Mouse (Mus musculus) limb, embryonic 15.5 days (tissue): ENCODE measurements around the gene Glmp. TPM values are rescaled to one million over a fixed set of nuclear protein-coding genes. Genes with fewer than 3 reads are reported as not detected.

ENCODE experiments used
- ATAC-seq: fragments of 200-750 bp; cut with Nextera tagmentation; 2 replicates; pipeline ENCODE4 v1.8.0; 2017; ENCODE audit warnings: low read depth, moderate TSS enrichment; ENCODE audit not compliant: insufficient number of reproducible peaks, low FRiP score, low TSS enrichment
- H3K27ac ChIP-seq: fragments of 300-500 bp; sonication (generic); 2 replicates; pipeline ENCODE4 v1.5.1; 2015; ENCODE audit warnings: moderate library complexity, mild to moderate bottlenecking, inconsistent platforms
- H3K27me3 ChIP-seq: fragments of 300-500 bp; sonication (generic); 2 replicates; pipeline ENCODE4 v1.6.1; 2015; ENCODE audit warnings: inconsistent platforms
- H3K36me3 ChIP-seq: fragments of 300-500 bp; sonication (generic); 2 replicates; pipeline ENCODE4 v1.6.1; 2015; ENCODE audit warnings: inconsistent platforms
- H3K4me1 ChIP-seq: fragments of 300-500 bp; sonication (generic); 2 replicates; pipeline ENCODE4 v1.6.1; 2015; ENCODE audit warnings: inconsistent platforms
- H3K4me2 ChIP-seq: fragments of 300-500 bp; sonication (generic); 2 replicates; pipeline ENCODE4 v1.6.1; 2015; ENCODE audit warnings: mild to moderate bottlenecking, inconsistent platforms
- H3K4me3 ChIP-seq: fragments of 300-500 bp; sonication (generic); 2 replicates; pipeline ENCODE4 v1.5.1; 2015; ENCODE audit warnings: mild to moderate bottlenecking, inconsistent platforms
- H3K9ac ChIP-seq: fragments of 300-500 bp; sonication (generic); 2 replicates; pipeline ENCODE4 v1.6.1; 2015; ENCODE audit warnings: inconsistent platforms
- H3K9me3 ChIP-seq: fragments of 300-500 bp; sonication (generic); 2 replicates; pipeline ENCODE4 v1.6.1; 2016; ENCODE audit warnings: inconsistent platforms
- WGBS: fragments of 180-500 bp; shearing (Covaris S2); methylation state at CpG from one replicate; pipeline ENCODE4 v1.1.7; 2015; 5-methylcytosine and 5-hydroxymethylcytosine counted together
- polyA plus RNA-seq: library from polyadenylated mRNA; unstranded; fragments of >200 nt; fragmentation: Nextera tagmentation; extraction: Ambion mirVana; gene quantifications from 2 replicates; pipeline ENCODE4 v1.2.1, GENCODE M21; 2015

Glmp gene
- polyA plus RNA-seq, 1 experiment from 2014 or later, result 199 TPM

DNA sequence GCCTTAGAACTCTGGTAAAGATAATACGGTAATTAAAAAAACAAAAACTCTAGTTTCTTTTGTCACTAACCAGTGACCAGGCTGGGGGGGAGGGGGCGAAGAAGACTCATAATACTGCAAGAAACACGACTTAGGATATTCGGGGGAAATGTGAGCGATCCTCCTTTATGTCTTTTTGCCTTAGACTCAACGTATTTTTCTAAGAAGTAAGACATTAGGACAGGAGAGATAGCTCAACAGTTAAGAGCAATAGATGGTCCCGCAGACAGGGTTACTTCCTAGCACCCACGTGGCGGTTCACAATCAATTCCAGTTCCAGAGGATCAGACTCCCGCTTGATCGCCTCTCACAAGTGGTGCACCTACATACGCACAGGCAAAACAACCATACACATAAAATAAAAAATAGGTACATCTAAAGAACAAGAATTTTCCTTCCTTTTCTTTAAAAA lies 28.7 kb upstream of the Glmp start:
- no peak for ATAC-seq
- Histone ChIP-seq H3K9ac (peak overlapping the region; percentile 54), H3K4me2 (peak overlapping the region; percentile 56), H3K27ac (peak overlapping the region; percentile 94), H3K27me3 (no peaks in the 10 kb centered on the region), H3K4me1 (peaks cover 11% of the 10 kb centered on the region), H3K9me3 (no peaks in the 10 kb centered on the region), H3K36me3 (peaks cover 19% of the 10 kb centered on the region), H3K4me3 (peak overlapping the region; percentile 70)
- 2% methylated on average over 12 of the region's 12 CpGs for WGBS

DNA sequence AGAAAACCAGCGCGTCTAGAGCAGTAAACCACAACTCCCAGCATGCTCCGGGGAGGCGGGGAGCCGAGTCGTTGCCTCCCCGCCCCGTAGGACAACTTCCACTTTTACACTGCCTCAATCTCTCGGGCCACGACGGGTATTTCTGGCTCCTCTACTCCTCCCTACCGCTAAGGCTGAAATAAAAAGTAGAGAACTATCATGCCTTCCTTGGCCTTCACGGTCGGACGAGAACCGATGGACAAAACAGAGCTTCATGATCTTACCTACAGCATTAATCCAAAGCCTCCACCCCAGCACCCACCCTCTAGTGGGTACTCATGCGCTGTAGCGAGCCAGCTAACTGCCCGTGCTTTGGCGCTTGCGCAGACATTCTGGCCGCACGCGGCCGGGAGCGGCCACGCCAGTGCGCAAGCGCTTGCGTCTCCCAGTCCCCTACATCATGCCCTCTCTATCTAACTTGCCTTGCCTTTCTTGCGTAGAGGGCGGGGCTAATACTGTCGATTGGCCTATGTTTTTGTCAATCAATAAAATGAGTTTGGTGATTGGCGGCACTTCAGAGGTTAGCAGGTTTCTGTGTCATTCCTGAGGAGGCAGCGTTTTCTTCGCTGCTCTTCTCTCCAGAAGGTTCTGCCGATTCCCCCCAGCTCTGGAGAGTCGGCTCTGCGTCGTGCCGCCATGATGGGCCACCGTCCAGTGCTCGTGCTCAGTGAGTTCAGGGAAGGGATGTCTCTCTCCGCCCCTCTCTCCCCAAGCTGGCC lies 28.1 kb upstream of the Glmp start, which contains the start of the genes Tsacc and Cct3:
TSS of gene Tsacc (minus strand) at position 439 of the 758 bp plus-strand sequence.
TSS of gene Cct3 (plus strand) at position 556 of the 758 bp plus-strand sequence.
- Histone ChIP-seq H3K27me3 (no peaks in the 10 kb centered on the region), H3K9ac (peak within 1 kb of the TSS; percentile 80), H3K4me1 (peaks cover 11% of the 10 kb centered on the region), H3K36me3 (peaks cover 25% of the 10 kb centered on the region), H3K27ac (peak within 1 kb of the TSS; percentile 94), H3K4me2 (peak within 1 kb of the TSS; percentile 64), H3K4me3 (peak within 1 kb of the TSS; percentile 70), H3K9me3 (no peaks in the 10 kb centered on the region)
- WGBS, result under 1% methylated on average over 44 of the region's 44 CpGs
- ATAC-seq, result peak; percentile 99

DNA sequence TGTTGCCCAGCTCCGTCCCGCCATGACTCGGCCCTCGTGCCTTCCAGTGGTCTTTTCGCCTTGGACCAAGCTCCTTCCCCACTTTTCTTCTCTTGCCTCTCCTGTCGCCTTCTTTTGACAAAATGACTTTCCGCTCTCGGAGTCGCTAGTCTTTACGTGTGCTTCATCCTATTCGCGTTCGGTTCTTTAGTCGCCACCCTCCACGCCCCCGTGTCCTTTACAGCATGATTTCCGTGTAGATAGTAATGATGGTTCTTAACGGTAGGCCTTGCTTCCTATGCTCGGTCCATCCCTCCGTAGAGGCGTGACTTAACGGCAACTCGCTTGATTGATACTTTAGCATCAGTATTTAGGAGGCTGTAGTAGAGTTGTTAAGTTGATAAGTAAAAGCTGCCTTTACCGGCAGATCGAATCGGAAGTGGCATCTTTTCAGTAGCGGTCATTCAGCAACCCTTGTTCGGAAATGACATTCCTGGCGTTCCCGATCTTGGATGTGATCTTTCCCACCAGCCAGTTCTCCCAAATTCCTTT lies 27.4 kb upstream of the Glmp start:
- H3K4me1 ChIP-seq, result peaks cover 11% of the 10 kb centered on the region
- no peaks in the 10 kb centered on the region for H3K27me3 ChIP-seq
- H3K9ac ChIP-seq, result peak overlapping the region; percentile 80
- H3K27ac ChIP-seq, result peak overlapping the region; percentile 93
- H3K4me2 ChIP-seq, result peak overlapping the region; percentile 64
- under 1% methylated on average over 30 of the region's 30 CpGs for WGBS
- ATAC-seq, result no peak
- peak overlapping the region; percentile 70 for H3K4me3 ChIP-seq
- no peaks in the 10 kb centered on the region for H3K9me3 ChIP-seq
- H3K36me3 ChIP-seq, result peaks cover 31% of the 10 kb centered on the region

DNA sequence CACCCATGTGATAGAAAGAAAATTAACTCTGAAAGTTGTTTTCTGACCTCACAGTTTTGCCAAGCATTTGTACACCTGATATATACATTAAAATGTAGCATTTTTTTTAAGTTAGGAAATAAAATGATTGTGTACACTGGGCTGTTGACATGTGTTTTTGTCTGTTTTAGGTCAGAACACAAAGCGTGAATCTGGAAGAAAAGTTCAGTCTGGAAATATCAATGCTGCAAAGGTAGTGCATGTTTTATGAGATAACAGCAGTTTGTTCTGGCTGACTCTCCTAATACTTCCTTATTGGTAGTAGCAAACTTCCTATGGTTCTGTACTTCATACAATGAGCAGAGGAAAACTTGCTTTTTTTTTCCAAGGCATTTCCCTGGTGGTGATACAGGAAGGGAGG lies 25.7 kb upstream of the Glmp start:
- WGBS, result 85% methylated on average over 1 of the region's 1 CpGs
- Histone ChIP-seq H3K36me3 (peaks cover 47% of the 10 kb centered on the region), H3K4me1 (peaks cover 11% of the 10 kb centered on the region)

DNA sequence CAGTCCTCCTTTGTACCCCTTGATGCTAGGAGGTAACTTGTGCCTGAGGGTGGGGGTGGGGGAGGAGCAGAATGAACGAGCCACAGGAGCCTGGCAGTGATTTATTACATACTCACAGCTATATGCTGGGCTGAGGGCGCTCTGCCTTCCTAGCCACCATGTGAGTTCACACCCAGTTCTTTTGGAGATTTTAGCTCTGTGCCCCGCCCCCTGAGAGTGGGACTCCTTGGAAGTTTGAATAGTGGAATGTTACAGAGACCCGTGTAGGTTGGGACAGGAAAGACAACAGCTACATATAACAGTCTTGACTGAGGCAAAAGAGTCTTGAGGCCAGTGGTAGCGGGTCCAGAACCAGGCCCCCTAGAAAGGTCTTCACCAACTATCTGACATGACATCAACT lies 4.1 kb downstream of the Glmp start:
- Histone ChIP-seq H3K27ac (no peak overlapping the region), H3K4me2 (no peak overlapping the region)
- WGBS, result 50% methylated on average over 5 of the region's 5 CpGs

More for the DNA sequence above, 25.7 kb upstream of the Glmp start:
- Histone ChIP-seq H3K27ac (no peak overlapping the region), H3K4me3 (no peak overlapping the region), H3K9ac (no peak overlapping the region), H3K4me2 (no peak overlapping the region), H3K9me3 (no peaks in the 10 kb centered on the region), H3K27me3 (no peaks in the 10 kb centered on the region)
- ATAC-seq, result no peak

DNA sequence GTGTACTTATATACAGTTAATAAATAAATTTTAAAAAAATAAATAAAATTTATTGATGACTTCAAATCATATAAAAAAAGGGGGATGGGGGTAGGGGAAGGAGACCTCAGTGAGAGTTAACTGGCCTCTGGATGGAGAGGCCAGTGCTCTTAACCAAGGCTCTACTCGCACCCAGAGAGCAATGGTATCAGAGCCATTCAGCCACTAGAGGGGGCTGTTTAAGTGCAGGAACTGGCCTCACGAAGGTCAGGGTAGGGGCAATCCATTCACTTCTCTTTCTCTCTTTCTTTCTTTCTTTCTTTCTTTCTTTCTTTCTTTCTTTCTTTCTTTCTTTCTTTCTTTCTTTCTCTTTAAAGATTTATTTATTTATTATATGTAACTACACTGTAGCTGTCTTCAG lies 6.5 kb downstream of the Glmp start:
- Histone ChIP-seq H3K4me1 (peaks cover 15% of the 10 kb centered on the region), H3K27me3 (no peaks in the 10 kb centered on the region), H3K9ac (no peak overlapping the region), H3K4me2 (no peak overlapping the region), H3K36me3 (peaks cover 33% of the 10 kb centered on the region), H3K27ac (no peak overlapping the region), H3K9me3 (no peaks in the 10 kb centered on the region), H3K4me3 (no peak overlapping the region)
- WGBS, result 32% methylated on average over 2 of the region's 2 CpGs
- no peak for ATAC-seq

More for the DNA sequence above, 4.1 kb downstream of the Glmp start:
- Histone ChIP-seq H3K36me3 (peaks cover 33% of the 10 kb centered on the region), H3K4me1 (peaks cover 14% of the 10 kb centered on the region), H3K9ac (no peak overlapping the region), H3K27me3 (no peaks in the 10 kb centered on the region), H3K4me3 (no peak overlapping the region), H3K9me3 (no peaks in the 10 kb centered on the region)
- ATAC-seq, result no peak

DNA sequence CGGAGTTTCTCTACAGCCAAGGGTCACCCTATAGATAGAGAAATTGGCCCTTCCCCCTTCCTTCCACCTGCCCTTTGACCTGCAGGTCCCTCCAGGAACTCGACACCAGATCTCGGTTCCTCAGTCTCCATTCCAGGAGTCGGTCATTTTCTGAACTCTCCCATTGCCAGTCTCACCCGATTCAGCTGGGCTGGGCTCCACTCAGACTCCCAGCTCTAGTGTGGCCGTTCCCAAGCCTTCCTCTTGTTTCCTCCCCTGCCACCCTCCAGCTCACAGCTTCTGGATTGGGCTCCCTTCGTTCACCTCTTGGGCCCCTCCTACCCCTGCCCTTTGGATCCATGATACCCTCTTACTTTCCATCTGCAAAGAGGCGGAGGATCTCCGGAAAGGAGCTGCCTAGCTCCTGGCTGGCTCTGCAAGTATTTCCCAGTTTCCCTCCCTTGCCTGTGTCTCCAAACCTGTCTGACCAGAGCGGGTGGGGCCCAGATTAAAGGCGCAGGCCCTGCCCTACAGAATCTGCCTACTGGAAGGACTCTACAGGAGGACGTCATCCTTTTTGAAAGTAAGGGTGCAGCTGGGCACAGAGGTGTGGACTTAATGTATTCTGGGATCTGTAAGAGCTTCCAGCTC lies 9.3 kb downstream of the Glmp start:
- peaks cover 28% of the 10 kb centered on the region for H3K4me1 ChIP-seq
- H3K36me3 ChIP-seq, result peaks cover 14% of the 10 kb centered on the region
- 0 out of 2 replicates have a peak overlapping the region, but pooled peaks have one; percentile 4 for H3K9ac ChIP-seq
- peak overlapping the region; percentile 27 for H3K4me3 ChIP-seq
- no peaks in the 10 kb centered on the region for H3K9me3 ChIP-seq
- 45% methylated on average over 12 of the region's 12 CpGs for WGBS
- no peak for ATAC-seq
- peak overlapping the region; percentile 12; the same call in 1 of the 2 replicates for H3K4me2 ChIP-seq
- H3K27ac ChIP-seq, result peak overlapping the region; percentile 59
- no peaks in the 10 kb centered on the region for H3K27me3 ChIP-seq

DNA sequence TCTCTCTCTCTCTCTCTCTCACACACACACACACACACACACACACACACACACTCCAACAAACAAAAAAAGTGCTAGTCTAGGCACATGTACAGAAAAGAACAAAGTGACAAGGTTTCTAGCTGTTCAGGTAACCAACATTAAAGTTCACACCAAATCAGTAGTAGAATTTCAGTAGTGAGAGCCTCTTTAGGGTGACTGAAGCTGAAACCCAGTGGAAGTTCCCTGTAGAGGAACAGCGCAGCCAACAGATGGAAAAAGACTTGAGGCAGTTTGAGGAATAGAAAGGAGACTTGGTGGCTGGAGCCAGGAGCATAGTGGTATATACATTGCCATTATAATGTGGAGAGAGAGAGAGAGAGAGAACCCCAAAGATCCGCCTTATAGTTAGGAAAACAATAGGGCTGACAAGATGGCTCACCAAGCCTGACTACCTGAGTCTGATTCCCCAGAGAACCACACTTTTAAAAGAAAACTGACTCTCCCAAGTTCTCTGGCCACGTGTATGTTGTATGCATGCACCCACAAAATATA lies 10.1 kb downstream of the Glmp start:
- Histone ChIP-seq H3K4me3 (peak overlapping the region; percentile 85), H3K9ac (peak overlapping the region; percentile 64), H3K36me3 (0 out of 2 replicates have a peak, but pooled peaks cover 7% of the 10 kb centered on the region), H3K4me2 (peak overlapping the region; percentile 66), H3K27me3 (no peaks in the 10 kb centered on the region), H3K9me3 (no peaks in the 10 kb centered on the region), H3K4me1 (peaks cover 28% of the 10 kb centered on the region), H3K27ac (peak overlapping the region; percentile 96; the same call in 1 of the 2 replicates)
- WGBS, result 32% methylated on average over 3 of the region's 3 CpGs
- no peak for ATAC-seq

DNA sequence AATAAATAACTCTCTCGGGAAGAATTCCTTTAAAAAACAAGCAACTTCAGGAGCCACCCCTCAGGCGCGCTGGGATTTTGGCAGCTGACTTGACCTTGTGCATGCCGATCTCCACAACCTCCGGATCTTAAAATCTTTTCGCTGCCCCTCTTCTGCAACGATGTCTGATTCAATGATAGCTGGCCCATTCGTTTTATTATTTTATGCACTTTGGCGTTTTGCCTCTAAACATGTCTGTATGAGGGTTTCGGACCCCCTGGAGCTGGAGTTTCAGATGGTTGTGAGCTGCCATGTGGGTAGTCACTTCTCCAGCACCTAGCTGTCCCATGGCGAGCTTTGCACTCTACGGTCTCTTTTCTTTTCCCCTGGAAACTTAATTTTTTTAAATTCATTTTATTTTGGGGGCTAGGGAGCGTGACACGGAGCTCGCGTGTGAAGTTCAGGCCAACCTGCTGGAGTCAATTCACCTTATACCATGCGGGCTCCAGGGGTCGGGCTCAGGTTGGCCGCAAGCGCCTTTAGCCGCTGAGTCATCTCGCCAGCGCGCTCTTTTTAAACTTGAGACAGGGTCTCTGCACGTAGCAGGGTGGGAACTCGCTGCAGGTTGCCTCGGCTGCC lies 10.7 kb downstream of the Glmp start:
- peaks cover 28% of the 10 kb centered on the region for H3K4me1 ChIP-seq
- H3K27ac ChIP-seq, result peak overlapping the region; percentile 96
- H3K27me3 ChIP-seq, result no peaks in the 10 kb centered on the region
- 0 out of 2 replicates have a peak, but pooled peaks cover 4% of the 10 kb centered on the region for H3K36me3 ChIP-seq
- ATAC-seq, result peak; percentile 35; the same call in 1 of the 2 replicates
- peak overlapping the region; percentile 85 for H3K4me3 ChIP-seq
- H3K4me2 ChIP-seq, result peak overlapping the region; percentile 66
- H3K9ac ChIP-seq, result peak overlapping the region; percentile 64
- H3K9me3 ChIP-seq, result no peaks in the 10 kb centered on the region
- 1% methylated on average over 27 of the region's 27 CpGs for WGBS

DNA sequence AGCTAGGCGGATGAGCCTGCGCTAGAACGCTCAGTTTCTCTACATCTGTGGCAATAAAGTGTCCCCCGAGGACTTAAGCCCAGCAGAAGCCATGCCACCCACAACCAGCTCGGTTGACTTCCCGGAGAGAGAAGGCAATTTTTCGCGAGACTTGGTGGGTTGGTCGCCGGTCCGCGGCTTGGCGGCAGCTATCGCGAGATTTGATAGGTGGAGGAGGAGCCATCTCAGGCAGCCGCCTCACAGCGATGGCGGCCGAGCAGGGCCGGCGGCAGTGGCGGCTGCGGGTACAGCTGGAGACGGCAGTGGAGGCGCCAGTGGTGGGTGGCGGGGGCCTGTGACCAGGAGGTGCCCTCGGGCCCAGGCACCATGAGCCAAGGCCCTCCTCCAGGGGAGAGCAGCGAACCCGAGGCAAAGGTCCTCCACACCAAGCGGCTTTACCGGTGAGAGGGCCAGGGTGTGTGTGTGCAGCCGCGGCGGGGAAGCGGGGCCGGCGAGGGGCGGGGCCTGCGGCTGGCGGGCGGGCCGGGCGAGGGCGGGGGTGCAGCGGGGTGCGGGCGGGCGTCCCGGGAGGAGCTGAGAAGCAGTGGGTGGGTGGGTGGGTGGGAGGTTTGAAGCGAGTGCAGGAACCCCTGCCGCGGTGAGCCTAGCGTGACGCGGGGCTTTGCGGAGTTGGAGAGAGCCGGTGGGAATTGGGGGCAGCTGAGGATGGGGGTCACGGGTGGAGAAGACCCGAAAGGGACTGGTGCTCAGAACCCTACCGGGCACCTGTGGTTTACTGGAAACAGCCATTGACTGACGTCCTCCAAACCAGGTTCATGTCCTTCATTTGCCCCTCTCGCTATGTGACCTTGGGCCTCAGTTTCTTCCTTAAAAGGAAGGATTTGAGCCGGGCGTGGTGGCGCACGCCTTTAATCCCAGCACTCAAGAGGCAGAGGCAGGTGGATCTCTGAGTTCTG lies 11.5 kb downstream of the Glmp start, which contains the start of the genes Tmem79 and Smg5:
TSS of gene Tmem79 (minus strand) at position 91 of the 956 bp plus-strand sequence.
TSS of gene Smg5 (plus strand) at position 203 of the 956 bp plus-strand sequence.
- peak within 1 kb of the TSS; percentile 66 for H3K4me2 ChIP-seq
- H3K27me3 ChIP-seq, result no peaks in the 10 kb centered on the region
- H3K4me1 ChIP-seq, result peaks cover 28% of the 10 kb centered on the region
- no peaks in the 10 kb centered on the region for H3K9me3 ChIP-seq
- H3K27ac ChIP-seq, result peak within 1 kb of the TSS; percentile 96
- ATAC-seq, result peak; percentile 92
- peak within 1 kb of the TSS; percentile 85 for H3K4me3 ChIP-seq
- H3K36me3 ChIP-seq, result no peaks in the 10 kb centered on the region
- H3K9ac ChIP-seq, result peak within 1 kb of the TSS; percentile 90
- 1% methylated on average over 50 of the region's 66 CpGs for WGBS
